Mouse (Mus musculus): ENCODE measurements at regions not wholly inside any gene's neighbourhood (a gene's known extent, or its start where the extent isn't known, plus 50 kb on each side); places are given as distances from the start of the nearest gene placed in this dataset.

DNA sequence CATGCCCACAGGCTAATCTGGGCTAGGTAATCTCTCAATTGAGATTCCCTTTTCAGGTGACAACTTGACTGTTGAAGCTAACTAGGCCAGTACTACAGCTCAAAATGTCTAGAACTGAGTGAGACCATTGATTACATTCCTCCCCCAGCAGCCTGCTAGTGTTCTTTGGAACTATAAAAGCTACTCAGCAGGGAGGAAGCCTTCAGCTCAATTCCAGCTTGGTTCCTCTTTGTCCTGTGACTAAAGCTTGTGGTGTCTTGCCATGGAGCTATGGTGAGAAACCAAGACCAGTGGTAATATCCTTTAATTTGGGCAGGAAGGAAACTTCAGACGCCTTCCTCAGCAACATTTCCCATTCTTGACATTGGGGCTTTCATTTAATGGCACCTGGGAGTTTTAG, 52.9 kb upstream of the Ccser1 start:
- no peak for DNase-seq

DNA sequence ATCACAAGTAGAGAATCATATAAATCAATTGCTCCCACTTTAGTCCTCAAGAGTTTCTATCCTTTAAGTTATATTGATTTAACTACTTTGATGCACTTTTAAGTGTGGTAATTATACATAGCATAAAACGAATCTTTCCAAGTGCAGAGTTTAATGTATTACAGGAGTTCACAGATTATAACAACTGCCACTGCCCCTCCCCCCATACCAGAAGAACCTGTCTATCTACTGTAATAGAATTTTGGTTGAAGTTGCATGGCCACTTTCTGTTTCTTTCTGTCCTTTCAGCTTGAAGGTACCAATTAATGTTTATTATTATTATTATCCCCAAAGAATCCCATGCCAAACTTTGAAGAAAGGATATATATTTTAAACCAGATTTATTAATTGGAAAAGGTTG, 51.9 kb upstream of the Ccser1 start:
- DNase-seq, result no peak
